Mouse (Mus musculus): ENCODE measurements around the gene Eif4g1. TPM values are rescaled to one million over a fixed set of nuclear protein-coding genes. Genes with fewer than 3 reads are reported as not detected.
"Not testable (repeated sequence)": the region's sequence is repeated elsewhere in the genome, so short reads cannot be mapped to it uniquely, and the experiment has no call there.

The Eif4g1 gene
- polyA plus RNA-seq (2012; rRNA removed) = 618 and 639 TPM in 2 replicates

DNA sequence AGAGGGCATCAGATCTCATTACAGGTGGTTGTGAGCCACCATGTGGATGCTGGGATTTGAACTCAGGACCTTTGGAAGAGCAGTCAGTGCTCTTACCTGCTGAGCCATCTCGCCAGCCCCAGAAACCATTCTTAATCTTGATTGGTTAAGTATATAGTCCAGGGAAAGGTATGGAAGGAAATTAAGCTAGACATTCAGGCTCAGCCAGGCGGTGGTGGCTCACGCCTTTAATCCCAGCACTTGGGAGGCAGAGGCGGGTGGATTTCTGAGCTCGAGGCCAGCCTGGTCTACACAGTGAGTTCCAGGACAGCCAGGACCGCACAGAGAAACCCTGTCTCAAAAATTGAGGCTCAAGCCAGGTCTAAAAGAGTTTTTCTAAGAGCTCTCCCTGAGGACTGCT lies at the start of gene Eif4g1:
Gene Eif4g1, plus strand, starts transcription at position 301 of the 400 bp plus-strand sequence.
- not testable (repeated sequence) for DNase-seq; H3K4me3 ChIP-seq (ENCODE audit: control insufficient read depth, insufficient read depth, low read length); H3K36me3 ChIP-seq (ENCODE audit: control insufficient read depth, insufficient read depth, low read length); H3K27ac ChIP-seq (ENCODE audit: control insufficient read depth, insufficient read depth, low read length); H3K27me3 ChIP-seq (ENCODE audit: control insufficient read depth, insufficient read depth, low read length); H3K4me1 ChIP-seq (replicated peaks; ENCODE audit: control insufficient read depth, insufficient read depth, low read length)
- 95% methylated on average over 5 of the region's 6 CpGs for WGBS

DNA sequence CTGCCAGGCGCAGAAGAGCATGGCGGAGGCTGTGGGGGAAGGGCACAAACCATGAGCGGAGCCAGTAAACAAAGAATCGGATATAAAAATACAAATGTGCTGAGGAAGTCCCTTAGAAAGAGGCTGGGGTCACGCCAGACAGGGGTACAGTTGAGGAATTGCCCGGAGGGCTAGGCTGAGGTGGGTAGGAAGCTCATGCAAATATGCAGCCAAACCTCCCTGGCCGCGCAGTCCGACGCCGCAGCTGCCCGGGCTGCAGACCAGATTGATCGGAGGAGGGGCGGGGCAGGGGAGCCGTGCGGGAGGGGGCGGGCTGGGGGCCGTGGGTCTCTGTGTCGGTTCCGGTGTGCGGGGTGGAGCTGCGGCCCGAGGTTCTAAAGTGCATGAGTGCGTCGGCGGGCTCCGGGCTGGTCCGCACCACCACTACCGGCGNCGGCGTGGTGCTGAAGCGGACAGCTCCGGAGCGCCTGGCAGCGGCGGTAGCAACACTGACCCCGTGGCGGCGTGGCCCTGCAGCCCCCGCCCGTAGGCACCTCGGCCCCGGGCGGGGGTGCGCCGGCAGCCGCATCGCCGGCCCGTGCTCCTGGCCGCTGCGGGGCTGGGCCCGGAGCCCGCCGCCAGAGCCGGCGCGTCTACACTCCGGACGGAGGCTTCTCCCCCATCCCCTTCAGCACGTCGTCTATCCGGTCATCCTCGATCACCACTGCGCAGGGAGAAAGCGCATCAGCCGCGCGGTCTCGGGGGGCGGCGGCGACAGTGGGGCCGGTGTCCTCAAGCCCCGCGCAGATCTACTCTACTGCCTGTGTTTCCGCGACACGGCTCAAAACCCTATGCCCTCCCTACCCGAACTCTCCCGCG lies 48.3 kb upstream of the Eif4g1 start:
- Histone ChIP-seq H3K4me1 (replicated peaks; ENCODE audit: control insufficient read depth, insufficient read depth, low read length) (peaks cover 24% of the 10 kb centered on the region), H3K36me3 (ENCODE audit: control insufficient read depth, insufficient read depth, low read length) (no peaks in the 10 kb centered on the region), H3K4me3 (ENCODE audit: control insufficient read depth, insufficient read depth, low read length) (no peak overlapping the region), H3K27me3 (ENCODE audit: control insufficient read depth, insufficient read depth, low read length) (peaks cover 11% of the 10 kb centered on the region; the same call in 1 of the 2 replicates), H3K27ac (ENCODE audit: control insufficient read depth, insufficient read depth, low read length) (no peak overlapping the region)
- 8% methylated on average over 82 of the region's 83 CpGs for WGBS
- no peak for TF ChIP-seq POLR2A (IDR thresholded peaks at IDR 0.05; ENCODE audit: control insufficient read depth, extremely low read depth, insufficient read depth, low read length, poor library complexity)
- TF ChIP-seq CTCF (IDR thresholded peaks at IDR 0.05; ENCODE audit: borderline replicate concordance, control insufficient read depth, extremely low read depth, insufficient read depth, low read length, poor library complexity) = no peak
- DNase-seq = peak; percentile 7

DNA sequence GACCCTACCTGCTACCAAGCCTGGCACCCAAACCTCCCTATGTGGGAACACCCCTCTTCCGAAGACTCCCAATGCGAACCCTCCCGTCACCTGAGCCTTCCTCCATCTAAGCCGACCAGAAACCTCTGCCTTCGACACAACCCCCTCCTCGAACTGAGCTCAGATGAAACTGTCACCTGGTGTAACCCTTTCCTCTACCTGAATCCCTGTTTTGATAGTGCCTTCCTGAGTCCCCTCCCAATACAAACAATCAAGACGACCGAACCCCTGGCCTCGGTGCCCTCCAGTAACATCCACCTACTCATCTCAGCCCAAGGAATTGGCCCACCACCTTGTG lies 47.7 kb upstream of the Eif4g1 start:
- no peak for DNase-seq
- Histone ChIP-seq H3K27me3 (ENCODE audit: control insufficient read depth, insufficient read depth, low read length) (peaks cover 11% of the 10 kb centered on the region; the same call in 1 of the 2 replicates), H3K27ac (ENCODE audit: control insufficient read depth, insufficient read depth, low read length) (no peak overlapping the region), H3K36me3 (ENCODE audit: control insufficient read depth, insufficient read depth, low read length) (no peaks in the 10 kb centered on the region), H3K4me1 (replicated peaks; ENCODE audit: control insufficient read depth, insufficient read depth, low read length) (peaks cover 24% of the 10 kb centered on the region), H3K4me3 (ENCODE audit: control insufficient read depth, insufficient read depth, low read length) (no peak overlapping the region)
- TF ChIP-seq POLR2A (IDR thresholded peaks at IDR 0.05; ENCODE audit: control insufficient read depth, extremely low read depth, insufficient read depth, low read length, poor library complexity) = no peak
- TF ChIP-seq CTCF (IDR thresholded peaks at IDR 0.05; ENCODE audit: borderline replicate concordance, control insufficient read depth, extremely low read depth, insufficient read depth, low read length, poor library complexity) = no peak
- WGBS = 2% methylated on average over 9 of the region's 9 CpGs

DNA sequence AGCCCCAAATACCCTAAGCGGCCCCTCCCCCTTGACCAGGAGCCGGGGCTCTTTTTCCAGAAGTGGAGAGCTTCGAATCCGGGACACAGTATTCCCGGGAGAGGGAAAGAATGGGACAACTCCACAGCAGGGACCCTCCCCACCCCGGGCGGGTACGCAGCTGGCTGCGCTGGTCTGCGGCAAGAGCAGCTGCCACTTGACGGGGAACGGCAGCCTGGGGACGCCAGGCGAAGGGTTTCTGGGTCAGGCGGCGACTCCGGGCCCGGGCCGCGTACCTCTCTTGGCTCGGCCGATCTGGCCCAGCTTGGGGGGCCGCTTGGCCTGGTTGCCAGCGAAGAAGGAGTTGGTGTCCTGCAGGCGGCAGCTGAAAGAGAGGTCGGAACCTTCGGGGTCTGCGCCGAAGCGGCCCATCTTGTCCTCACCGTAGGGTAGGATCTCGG lies 47.3 kb upstream of the Eif4g1 start:
- Histone ChIP-seq H3K36me3 (ENCODE audit: control insufficient read depth, insufficient read depth, low read length) (no peaks in the 10 kb centered on the region), H3K4me1 (replicated peaks; ENCODE audit: control insufficient read depth, insufficient read depth, low read length) (peaks cover 24% of the 10 kb centered on the region), H3K4me3 (ENCODE audit: control insufficient read depth, insufficient read depth, low read length) (peak overlapping the region; percentile 68), H3K27ac (ENCODE audit: control insufficient read depth, insufficient read depth, low read length) (no peak overlapping the region), H3K27me3 (ENCODE audit: control insufficient read depth, insufficient read depth, low read length) (peaks cover 11% of the 10 kb centered on the region; the same call in 1 of the 2 replicates)
- no peak for TF ChIP-seq CTCF (IDR thresholded peaks at IDR 0.05; ENCODE audit: borderline replicate concordance, control insufficient read depth, extremely low read depth, insufficient read depth, low read length, poor library complexity)
- no peak for TF ChIP-seq POLR2A (IDR thresholded peaks at IDR 0.05; ENCODE audit: control insufficient read depth, extremely low read depth, insufficient read depth, low read length, poor library complexity)
- peak; percentile 5 for DNase-seq
- WGBS = 2% methylated on average over 32 of the region's 32 CpGs

DNA sequence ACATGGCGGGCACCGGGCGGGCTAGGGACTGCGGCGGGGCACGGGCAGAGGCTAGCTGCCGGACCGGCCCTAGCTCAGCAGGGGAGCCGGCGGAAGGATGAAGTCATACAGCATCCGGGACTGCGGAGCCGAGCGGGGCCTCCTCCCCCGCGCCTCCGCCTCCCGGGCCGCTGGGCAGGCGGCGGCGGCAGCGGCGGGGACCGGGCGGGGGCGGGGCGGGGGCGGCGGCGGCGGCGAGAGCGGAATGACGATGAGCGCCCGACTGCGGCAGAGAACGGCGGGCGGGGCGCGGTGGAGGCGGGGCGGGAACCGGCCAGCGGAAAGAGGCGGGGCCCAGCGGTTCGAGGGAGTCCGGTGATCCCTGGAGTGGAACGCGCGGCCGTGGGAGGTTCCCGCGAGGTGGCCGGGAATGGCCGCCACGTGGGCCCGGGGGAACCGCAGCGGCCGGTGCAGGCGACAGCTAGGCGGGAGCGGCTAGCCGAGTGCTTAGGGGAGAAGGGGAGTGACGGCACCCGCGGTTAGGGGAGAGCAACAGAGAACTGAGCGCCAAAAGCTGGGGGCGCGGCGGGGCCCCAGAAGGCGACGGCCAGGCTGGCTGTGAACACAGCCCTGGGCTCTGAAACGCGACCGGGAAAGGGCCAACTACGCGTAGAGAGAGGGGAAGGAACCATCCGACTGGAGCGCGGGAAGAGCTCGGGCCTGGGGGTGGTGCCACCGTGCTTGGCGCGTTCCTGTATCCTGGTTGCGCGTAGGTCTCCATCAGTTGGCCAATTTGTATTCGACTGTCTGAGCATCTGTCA lies 46.7 kb upstream of the Eif4g1 start, which contains the start of gene Camk2n2:
Gene Camk2n2, minus strand, starts transcription at position 97 of the 800 bp plus-strand sequence.
- TF ChIP-seq CTCF (IDR thresholded peaks at IDR 0.05; ENCODE audit: borderline replicate concordance, control insufficient read depth, extremely low read depth, insufficient read depth, low read length, poor library complexity) (no peak), POLR2A (IDR thresholded peaks at IDR 0.05; ENCODE audit: control insufficient read depth, extremely low read depth, insufficient read depth, low read length, poor library complexity) (no peak)
- Histone ChIP-seq H3K4me1 (replicated peaks; ENCODE audit: control insufficient read depth, insufficient read depth, low read length) (peaks cover 24% of the 10 kb centered on the region), H3K4me3 (ENCODE audit: control insufficient read depth, insufficient read depth, low read length) (peak within 1 kb of the TSS; percentile 68), H3K27me3 (ENCODE audit: control insufficient read depth, insufficient read depth, low read length) (peaks cover 11% of the 10 kb centered on the region; the same call in 1 of the 2 replicates), H3K36me3 (ENCODE audit: control insufficient read depth, insufficient read depth, low read length) (no peaks in the 10 kb centered on the region), H3K27ac (ENCODE audit: control insufficient read depth, insufficient read depth, low read length) (no peak within 1 kb of the TSS)
- WGBS = under 1% methylated on average over 91 of the region's 92 CpGs
- peak; percentile 35 for DNase-seq

DNA sequence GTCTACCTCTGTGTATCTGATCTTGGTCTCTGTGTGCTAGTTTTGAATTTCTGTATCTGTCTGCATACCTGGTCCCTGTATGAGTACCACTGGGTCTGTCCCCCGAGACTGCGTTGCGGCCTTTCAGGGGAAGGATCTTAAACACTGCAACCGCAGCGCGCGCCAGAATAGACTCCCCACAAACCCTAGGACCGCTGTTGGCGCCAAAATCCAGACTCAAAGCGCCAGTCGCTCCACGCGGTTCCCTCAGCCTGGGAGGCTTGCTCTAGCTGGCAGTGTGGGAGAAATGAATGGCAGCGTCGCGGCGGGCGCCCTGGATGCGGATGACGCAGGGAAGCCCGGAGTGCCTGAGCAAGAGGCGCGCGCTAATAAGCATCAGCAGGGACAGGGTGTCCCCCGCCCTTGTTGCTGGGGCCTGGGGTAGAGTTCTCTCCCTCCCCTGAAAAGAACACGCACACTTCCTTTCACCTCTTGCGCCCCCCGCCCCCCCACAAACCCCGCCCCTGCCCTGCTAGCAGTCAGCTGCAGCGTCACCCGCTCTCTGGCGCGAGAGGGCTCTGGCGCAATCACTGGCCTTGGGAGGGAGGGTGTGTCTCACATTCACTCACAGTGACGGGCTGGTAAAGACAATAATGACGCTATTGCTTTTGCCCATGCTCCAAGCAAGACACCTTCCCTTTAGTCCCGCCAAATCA lies 46.0 kb upstream of the Eif4g1 start:
- peaks cover 11% of the 10 kb centered on the region; the same call in 1 of the 2 replicates for H3K27me3 ChIP-seq (ENCODE audit: control insufficient read depth, insufficient read depth, low read length)
- DNase-seq = peak; percentile 17
- peaks cover 24% of the 10 kb centered on the region for H3K4me1 ChIP-seq (replicated peaks; ENCODE audit: control insufficient read depth, insufficient read depth, low read length)
- peak overlapping the region; percentile 68 for H3K4me3 ChIP-seq (ENCODE audit: control insufficient read depth, insufficient read depth, low read length)
- no peak overlapping the region for H3K27ac ChIP-seq (ENCODE audit: control insufficient read depth, insufficient read depth, low read length)
- no peaks in the 10 kb centered on the region for H3K36me3 ChIP-seq (ENCODE audit: control insufficient read depth, insufficient read depth, low read length)
- WGBS = under 1% methylated on average over 36 of the region's 37 CpGs
- TF ChIP-seq POLR2A (IDR thresholded peaks at IDR 0.05; ENCODE audit: control insufficient read depth, extremely low read depth, insufficient read depth, low read length, poor library complexity) (no peak), CTCF (IDR thresholded peaks at IDR 0.05; ENCODE audit: borderline replicate concordance, control insufficient read depth, extremely low read depth, insufficient read depth, low read length, poor library complexity) (no peak)

All from thymus, adult 2 months (tissue).